ENCODE assay signal across 8 mouse cellular contexts in the genomic region with DNA sequence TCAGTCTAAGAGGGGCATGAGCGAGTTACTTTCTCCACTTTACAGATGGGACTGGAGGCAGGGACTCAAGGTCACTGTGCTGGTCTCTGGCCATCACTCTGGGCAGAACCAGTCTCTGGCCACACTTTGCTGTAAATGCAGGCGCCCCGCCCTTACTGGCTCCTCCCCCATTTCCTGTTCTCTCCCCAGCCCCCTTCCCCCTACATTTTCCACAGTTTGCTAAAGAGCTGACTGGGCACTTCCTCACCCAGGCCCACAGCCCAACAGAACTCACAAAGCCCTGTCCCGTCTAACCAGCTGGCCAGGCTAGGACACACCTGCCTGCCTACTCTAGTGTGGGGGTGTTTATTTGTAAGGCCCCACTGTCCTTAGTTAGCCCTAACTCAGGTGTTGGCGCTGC. TPM values are rescaled to one million over a fixed set of nuclear protein-coding genes. Genes with fewer than 3 reads are reported as not detected.
A peak's percentile ranks its signal among the peaks of the same experiment; 100 is the strongest.
DNase-seq lines count a peak whose midpoint lies in the region; ATAC-seq and TF ChIP-seq lines count a peak whose summit lies in the region.

No protein-coding gene starts in this region.

- no peak for TF ChIP-seq CTCF in cerebellum, adult 2 months (IDR thresholded peaks at IDR 0.05; ENCODE audit: borderline replicate concordance, insufficient read depth, low read depth, low read length)

- H3K4me2 ChIP-seq in heart, embryonic 11.5 days: no peak overlapping the region

- in situ Hi-C loops in ES-E14 (cut with MboI; ENCODE audit: low sequenced_read_pairs in 2 of 2, unreplicated experiment in 2 of 2): no loop called here

- no peaks in the 10 kb centered on the region for H3K27me3 ChIP-seq in heart, embryonic 11.5 days (ENCODE audit: control insufficient read depth, insufficient read depth, low read length)
- H3K27me3 ChIP-seq in cerebellum, adult 2 months (ENCODE audit: control insufficient read depth, insufficient read depth, low read length): no peaks in the 10 kb centered on the region

- TF ChIP-seq POLR2A in cerebellum, adult 2 months (IDR thresholded peaks at IDR 0.05; ENCODE audit: borderline replicate concordance, insufficient read depth, low read length): no peak

- 52% methylated on average over 5 of the region's 5 CpGs for WGBS in heart, embryonic 11.5 days (ENCODE audit: insufficient replicate concordance)
- 92% methylated on average over 5 of the region's 5 CpGs for WGBS in cerebellum, adult 2 months

- no peaks in the 10 kb centered on the region for H3K36me3 ChIP-seq in ES-E14 (ENCODE audit: control insufficient read depth, insufficient read depth, low read length, poor library complexity, severe bottlenecking)
- peaks cover 2% of the 10 kb centered on the region; the same call in 1 of the 2 replicates for H3K36me3 ChIP-seq in heart, embryonic 11.5 days (ENCODE audit: control insufficient read depth, insufficient read depth, low read length)

- H3K4me1 ChIP-seq in ES-E14 (ENCODE audit: control insufficient read depth in 2 of 2, insufficient read depth in 2 of 2, low read length in 2 of 2, poor library complexity in 1 of 2): peaks cover 3 to 13% of the 10 kb centered on the region in 2 experiments
- H3K4me1 ChIP-seq in heart, embryonic 11.5 days (ENCODE audit: control insufficient read depth, insufficient read depth, low read length): peaks cover 44% of the 10 kb centered on the region
- no peaks in the 10 kb centered on the region; the same call in 1 of the 2 replicates for H3K4me1 ChIP-seq in cerebellum, adult 2 months (ENCODE audit: control insufficient read depth, insufficient read depth, low read length)

- H3K9me3 ChIP-seq in ES-E14 (ENCODE audit: control insufficient read depth, insufficient read depth, low read depth, low read length): no peaks in the 10 kb centered on the region
- no peaks in the 10 kb centered on the region for H3K9me3 ChIP-seq in heart, embryonic 11.5 days (replicated peaks; ENCODE audit: control insufficient read depth, low read length)

- H3K27ac ChIP-seq in ES-E14 (ENCODE audit: insufficient read depth, low read depth, low read length, poor library complexity, severe bottlenecking): no peak overlapping the region
- H3K27ac ChIP-seq in heart, embryonic 11.5 days (ENCODE audit: low read depth, low read length): peak overlapping the region; percentile 59; the same call in 1 of the 2 replicates
- H3K27ac ChIP-seq in cerebellum, adult 2 months (ENCODE audit: insufficient read depth, low read length): no peak overlapping the region

- 0 out of 4 replicates have a peak overlapping the region, but pooled peaks of 1 of the 2 experiments have one; percentile 16 for H3K4me3 ChIP-seq in ES-E14 (ENCODE audit: insufficient read depth in 1 of 2, low read depth in 1 of 2, low read length in 2 of 2, poor library complexity in 1 of 2, severe bottlenecking in 1 of 2)
- H3K4me3 ChIP-seq in heart, embryonic 11.5 days (ENCODE audit: low read depth, low read length): no peak overlapping the region
- no peak overlapping the region for H3K4me3 ChIP-seq in cerebellum, adult 2 months (replicated peaks; ENCODE audit: insufficient read depth, low read depth, low read length)

- ATAC-seq in heart, embryonic 11.5 days (replicated peaks; ENCODE audit: insufficient number of reproducible peaks, low FRiP score, low TSS enrichment): peak; percentile 42; the same call in 1 of the 2 replicates
- ATAC-seq in megakaryocyte progenitor cell, adult 5-6 weeks (replicated peaks; ENCODE audit: poor library complexity): peak; percentile 70

- DNase-seq in 3134 (ENCODE audit: extremely low read depth, insufficient read length, low spot score) (peak; percentile 72), ES-E14 (ENCODE audit: low read depth, low spot score) (no peak)
- peak; percentile 75 to 83 for DNase-seq in kidney, postnatal 4 days
- DNase-seq in thymus, postnatal 4 days: peak; percentile 86
- DNase-seq in cerebellum, adult 2 months: no peak
- DNase-seq in cerebellum, postnatal 36 days: no peak

- H3K9ac ChIP-seq in ES-E14 (ENCODE audit: insufficient read depth, low read depth, low read length, poor library complexity, severe bottlenecking): no peak overlapping the region
- no peak overlapping the region for H3K9ac ChIP-seq in heart, embryonic 11.5 days (ENCODE audit: low read depth, low read length)

TF ChIP-seq in ES-E14, 5 proteins besides CTCF, POLR2A, EP300 and RAD21:
- peak; percentile 75 for TF ChIP-seq MAFK (IDR thresholded peaks at IDR 0.05; ENCODE audit: insufficient read depth, low read depth, low read length)
- no peak for TF ChIP-seq CHD2 (IDR thresholded peaks at IDR 0.05; ENCODE audit: low read depth, low read length)
- no peak for TF ChIP-seq HCFC1 (IDR thresholded peaks at IDR 0.05; ENCODE audit: borderline replicate concordance, insufficient read depth, low read length)
- no peak for TF ChIP-seq ZC3H11A (IDR thresholded peaks at IDR 0.05; ENCODE audit: borderline replicate concordance, low read depth, low read length)
- no peak for TF ChIP-seq ZNF384 (IDR thresholded peaks at IDR 0.05; ENCODE audit: low read depth, low read length)

RNA-seq across cellular contexts. Expression of a gene that starts 6.6 kb away (rescaled TPM):
- 0.49 and 0.95 TPM in 2 replicates for total RNA-seq in ES-E14 (2012; rRNA removed)
- polyA plus RNA-seq in heart, embryonic 11.5 days (2014; fragmentation: Nextera tagmentation; extraction: Ambion mirVana): 0.18 and 0.31 TPM in 2 replicates
- 0.22 TPM in 1 of 2 replicates, not detected in the other for total RNA-seq in megakaryocyte progenitor cell, adult 5-6 weeks (2015)
- total RNA-seq in megakaryocyte progenitor cell, adult 5-6 weeks (2017): 0.54 TPM in 1 of 2 replicates, not detected in the other
- 0.21 and 0.49 TPM in 2 replicates for polyA plus RNA-seq in cerebellum, adult 2 months (2012; rRNA removed)

RNA-seq across cellular contexts. Expression of a gene that starts 6.7 kb away (rescaled TPM):
- 24.0 and 52.4 TPM in 2 replicates for total RNA-seq in ES-E14 (2012; rRNA removed)
- polyA plus RNA-seq in heart, embryonic 11.5 days (2014; fragmentation: Nextera tagmentation; extraction: Ambion mirVana): 46.0 and 50.8 TPM in 2 replicates
- total RNA-seq in megakaryocyte progenitor cell, adult 5-6 weeks (2015): 7.4 and 9.5 TPM in 2 replicates
- 9.7 and 10.1 TPM in 2 replicates for total RNA-seq in megakaryocyte progenitor cell, adult 5-6 weeks (2017)
- 119 and 137 TPM in 2 replicates for polyA plus RNA-seq in cerebellum, adult 2 months (2012; rRNA removed)

RNA-seq across cellular contexts. Expression of a gene that starts 53.0 kb away (rescaled TPM):
- 1.5 and 3.0 TPM in 2 replicates for total RNA-seq in ES-E14 (2012; rRNA removed)
- 3.1 and 3.8 TPM in 2 replicates for polyA plus RNA-seq in heart, embryonic 11.5 days (2014; fragmentation: Nextera tagmentation; extraction: Ambion mirVana)
- total RNA-seq in megakaryocyte progenitor cell, adult 5-6 weeks (2015): 92.3 and 118 TPM in 2 replicates
- total RNA-seq in megakaryocyte progenitor cell, adult 5-6 weeks (2017): 51.7 and 56.3 TPM in 2 replicates
- polyA plus RNA-seq in cerebellum, adult 2 months (2012; rRNA removed): 23.6 and 24.9 TPM in 2 replicates

RNA-seq across cellular contexts. Expression of a gene that starts 58.8 kb away (rescaled TPM):
- 41.7 and 45.5 TPM in 2 replicates for total RNA-seq in ES-E14 (2012; rRNA removed)
- polyA plus RNA-seq in heart, embryonic 11.5 days (2014; fragmentation: Nextera tagmentation; extraction: Ambion mirVana): 10.7 and 11.1 TPM in 2 replicates
- 19.1 and 23.7 TPM in 2 replicates for total RNA-seq in megakaryocyte progenitor cell, adult 5-6 weeks (2015)
- 11.7 and 14.1 TPM in 2 replicates for total RNA-seq in megakaryocyte progenitor cell, adult 5-6 weeks (2017)
- 33.6 and 33.8 TPM in 2 replicates for polyA plus RNA-seq in cerebellum, adult 2 months (2012; rRNA removed)

Comparison
In these comparisons a context has a peak if more than half of its experiments do, and no peak if none do; other contexts are left out.
1. DNase-seq: peak in 3134 (single experiment), kidney, postnatal 4 days (2 of 2) and thymus, postnatal 4 days (single experiment); none in ES-E14 (single experiment), cerebellum, adult 2 months (0 of 2) and cerebellum, postnatal 36 days (0 of 2).
2. RNA of a gene that starts 53.0 kb away (total RNA-seq): 51.7 to 118 TPM in megakaryocyte progenitor cell, adult 5-6 weeks; 1.5 to 3.0 TPM in ES-E14; every median in the first group is over 10 times any median in the second.